Mouse (Mus musculus): ENCODE measurements around the gene Spen. TPM values are rescaled to one million over a fixed set of nuclear protein-coding genes. Genes with fewer than 3 reads are reported as not detected.

Spen gene
- total RNA-seq, 2 experiments from 2014 or later = 56.8 to 59.9 TPM

DNA sequence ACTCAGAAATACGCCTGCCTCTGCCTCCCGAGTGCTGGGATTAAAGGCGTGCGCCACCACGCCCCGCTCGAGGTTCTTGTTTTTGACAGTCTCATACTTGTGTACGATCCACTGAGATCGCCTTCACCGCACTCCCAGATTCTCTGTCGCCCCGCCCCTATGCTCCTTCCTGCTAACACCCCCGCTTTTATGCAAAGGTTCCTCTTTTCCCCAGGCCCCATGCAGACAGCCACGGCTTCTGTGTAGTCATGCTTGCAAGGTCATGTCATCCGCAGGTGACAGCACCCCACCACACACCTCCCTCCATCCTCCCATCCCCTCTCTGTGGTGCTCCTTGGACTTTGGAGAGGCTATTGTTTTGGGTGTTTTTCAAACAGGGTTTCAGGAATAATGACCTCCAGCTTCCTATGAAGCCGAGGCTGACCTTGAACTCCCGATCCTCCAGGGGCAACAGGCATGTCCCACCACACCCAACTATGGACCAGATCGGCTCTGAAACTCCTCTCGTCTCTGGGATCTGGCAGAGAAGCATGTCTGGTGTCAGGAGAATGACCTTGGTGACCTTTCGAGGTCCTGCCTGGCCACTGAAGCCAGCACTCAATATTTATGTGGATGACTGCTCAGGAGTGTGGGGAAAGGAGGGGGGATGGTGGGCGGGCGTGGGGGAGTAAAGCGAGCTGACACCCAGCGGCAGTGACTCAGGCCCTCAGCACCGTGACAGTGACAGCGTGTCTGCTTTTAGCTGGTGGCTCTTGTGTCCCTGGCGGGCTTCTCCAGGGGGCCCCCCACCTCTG, 118.8 kb downstream of the Spen start:
- intact Hi-C loops (cut with DNase I) = no loop called here
- no peak for DNase-seq (ENCODE audit: extremely low spot score in 1 of 2, low spot score in 2 of 2)

Other genes with a start within 250 kb of the Spen start
- 1 to 10 TPM; 1.9 TPM for gene Epha2, start 237.4 kb downstream of the Spen start, total RNA-seq (2021)
- gene Fam131c, start 170.4 kb downstream of the Spen start, total RNA-seq (2021) = 10 to 100 TPM; 10.8 to 12.1 TPM
- not detected for gene Clcnka, start 139.9 kb downstream of the Spen start, total RNA-seq (2021)
- not detected for gene Clcnkb, start 122.6 kb downstream of the Spen start, total RNA-seq (2021)
- under 1 TPM; 0.11 to 0.20 TPM for gene Hspb7, start 117.8 kb downstream of the Spen start, total RNA-seq (2021)
- 1 to 10 TPM; 2.5 to 3.5 TPM for gene Srarp, start 102.5 kb downstream of the Spen start, total RNA-seq (2021)
- 10 to 100 TPM; 23.0 to 26.1 TPM for gene Zbtb17, start 93.9 kb downstream of the Spen start, total RNA-seq (2021)
- 1 to 10 TPM; 4.4 to 6.0 TPM for gene Fblim1, start 67.5 kb upstream of the Spen start, total RNA-seq (2021)
- gene Tmem82, start 80.0 kb upstream of the Spen start, total RNA-seq (2021) = under 1 TPM; 0.28 to 0.79 TPM
- gene Slc25a34, start 85.2 kb upstream of the Spen start, total RNA-seq (2021) = 1 to 10 TPM; 2.3 to 4.1 TPM
- gene Plekhm2, start 126.3 kb upstream of the Spen start, total RNA-seq (2021) = 10 to 100 TPM; 49.0 to 55.0 TPM
- 1 to 10 TPM in 1 of 2 experiments, under 1 TPM in 1; 0.41 to 3.0 TPM for gene Rsc1a1, start 147.0 kb upstream of the Spen start, total RNA-seq (2021)
- gene Ddi2, start 184.8 kb upstream of the Spen start, total RNA-seq (2021) = 10 to 100 TPM; 27.7 to 28.1 TPM
- gene Agmat, start 208.1 kb upstream of the Spen start, total RNA-seq (2021) = under 1 TPM in 1 of 2 experiments, not detected in 1; 0.24 TPM

Measured in left cerebral cortex, postnatal 10 days (tissue).